Mouse (Mus musculus) mammary gland, adult 2 months (tissue): ENCODE data around the gene Gm4737. TPM values are rescaled to one million over a fixed set of nuclear protein-coding genes. Genes with fewer than 3 reads are reported as not detected.

Source experiments
- polyA plus RNA-seq: library from polyadenylated mRNA; depleted of rRNA; stranded (reverse); fragments of >200 nt; gene quantifications from 2 replicates; pipeline ENCODE4 v1.2.3, GENCODE M21; 2012; ENCODE audit warnings: low replicate concordance; rRNA removed

Gene Gm4737
- 13.2 and 13.6 TPM in 2 replicates for polyA plus RNA-seq

DNA sequence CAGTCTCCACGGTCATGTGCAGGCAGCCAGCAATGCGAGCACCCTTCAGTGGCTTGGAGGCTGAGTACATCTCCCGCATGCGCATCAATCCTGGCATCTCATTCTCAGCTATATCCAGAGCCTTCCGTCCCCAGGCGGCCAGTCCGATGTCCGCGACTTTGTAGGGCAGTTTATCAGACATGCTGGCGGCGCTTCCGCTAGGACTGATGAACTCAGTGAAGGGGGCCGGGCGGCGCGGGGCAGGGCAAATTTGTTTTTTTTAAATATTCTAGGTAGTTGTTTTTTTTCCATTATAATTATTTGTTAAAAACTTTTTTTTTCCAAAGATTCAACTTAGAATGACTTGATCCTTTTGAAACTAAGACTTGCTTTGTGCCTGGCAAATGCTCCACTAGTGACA lies at the start of gene Gm4737:
Gm4737 (minus strand) TSS at position 246 of the 400 bp plus-strand sequence.

GRCm38 (mm10) chr16:46120020-46120419 lies 34.9 kb downstream of the Gm4737 start, which contains the start of gene Cd96:
TSS of gene Cd96 (minus strand) at chr16:46120251.

Other genes starting within 250 kb of the Gm4737 start
- 6.9 and 8.9 TPM in 2 replicates for gene Phldb2, start 201.5 kb downstream of the Gm4737 start, polyA plus RNA-seq
- gene Plcxd2, start 144.9 kb downstream of the Gm4737 start, polyA plus RNA-seq: 1.3 and 2.0 TPM in 2 replicates
- gene Cd96, start 34.8 kb downstream of the Gm4737 start, polyA plus RNA-seq: 5.1 and 9.4 TPM in 2 replicates